Mouse (Mus musculus) kidney, postnatal 25 days (tissue): ENCODE data around the gene Egflam.

Experiments
- DNase-seq, 2 experiments: peaks; one replicate each; pipeline ENCODE4 v3.0.0; 2021; ENCODE audit warnings: mixed read lengths in 2 of 2

Egflam gene

DNA sequence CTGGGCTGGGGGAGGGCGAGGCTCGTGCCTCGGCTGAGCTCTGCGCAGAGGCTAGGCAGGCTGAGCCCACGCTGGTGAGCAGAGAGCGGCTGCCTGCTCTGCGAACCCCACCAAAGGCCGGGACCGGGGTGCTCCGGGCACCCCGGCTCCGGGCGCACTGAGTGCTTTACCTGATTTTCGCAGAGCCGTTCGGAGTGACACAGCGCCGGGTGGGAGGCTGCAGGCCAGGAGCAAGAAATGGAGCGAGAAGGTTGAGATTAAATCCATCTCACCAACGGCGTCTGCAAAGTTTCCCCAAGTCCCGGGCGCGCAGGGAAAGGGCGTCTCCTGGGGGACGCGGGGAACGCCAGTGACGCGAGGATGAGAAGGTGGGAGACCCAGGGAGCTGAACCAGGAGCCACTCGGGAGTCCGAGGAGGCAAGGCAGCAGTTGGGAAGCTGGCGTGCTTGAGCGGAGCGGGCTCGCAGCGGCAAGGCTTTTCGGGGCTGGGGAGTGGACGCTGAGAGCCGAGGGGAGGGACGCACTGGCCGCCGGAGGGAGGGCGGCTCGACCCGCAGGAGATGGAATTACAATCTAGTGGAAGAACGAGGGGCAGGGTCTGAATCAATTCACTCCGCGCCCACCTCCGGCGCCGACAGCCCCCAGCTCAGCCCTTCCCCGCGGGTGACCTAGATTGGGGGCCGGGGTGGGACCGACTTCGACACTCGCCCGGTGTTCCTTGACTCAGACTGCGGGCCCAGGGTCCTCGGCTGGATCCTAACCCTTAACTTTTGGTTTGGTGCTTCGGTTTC lies at the start of gene Egflam:
Gene Egflam (minus strand): TSS at position 578 of the 791 bp plus-strand sequence.
- DNase-seq = peak; percentile 17 to 43

DNA sequence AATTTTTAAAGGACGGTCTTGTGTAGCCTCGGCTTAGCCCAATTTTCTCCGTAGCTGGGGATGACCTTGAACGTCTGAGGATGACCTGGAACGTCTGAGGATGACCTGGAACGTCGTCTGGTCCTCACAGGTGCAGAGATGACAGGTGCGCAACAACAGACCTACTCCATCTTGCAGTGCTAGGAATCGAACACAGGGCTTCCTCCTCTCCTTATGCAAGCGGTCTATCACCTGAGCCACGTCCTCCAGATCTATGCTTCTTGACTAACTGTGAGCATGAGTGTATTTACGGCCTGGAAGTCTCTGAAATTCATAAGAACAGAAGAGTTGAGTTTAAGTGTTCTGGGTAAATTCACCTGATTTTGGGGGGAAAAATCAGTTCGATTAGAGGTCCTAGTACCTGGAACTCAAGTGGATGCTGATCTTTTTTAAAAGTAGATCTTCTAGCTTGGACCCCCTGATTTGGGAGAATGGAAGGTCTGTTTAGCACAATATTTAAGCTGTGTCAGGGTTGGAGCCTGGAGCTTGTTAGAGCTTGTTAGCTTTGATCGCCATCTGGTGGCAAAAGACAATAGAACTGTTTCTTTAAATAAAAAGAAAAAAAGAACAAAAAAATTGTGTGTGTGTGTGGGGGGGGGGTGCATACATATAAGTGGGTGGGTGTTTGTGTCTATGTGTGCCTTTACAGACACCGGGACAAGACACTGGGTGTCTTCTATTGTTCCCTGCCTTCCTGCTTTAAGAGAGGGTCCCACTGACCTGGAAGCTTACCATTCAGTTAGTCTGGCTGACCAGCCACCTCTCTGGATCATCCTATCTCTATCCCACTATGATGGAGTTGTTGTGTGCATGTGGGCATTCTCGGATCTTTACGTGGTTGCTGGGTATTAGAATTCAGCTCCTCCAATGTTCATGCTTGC lies 45.5 kb upstream of the Egflam start:
- peak in 1 of 2 experiments; percentile 38 for DNase-seq

DNA sequence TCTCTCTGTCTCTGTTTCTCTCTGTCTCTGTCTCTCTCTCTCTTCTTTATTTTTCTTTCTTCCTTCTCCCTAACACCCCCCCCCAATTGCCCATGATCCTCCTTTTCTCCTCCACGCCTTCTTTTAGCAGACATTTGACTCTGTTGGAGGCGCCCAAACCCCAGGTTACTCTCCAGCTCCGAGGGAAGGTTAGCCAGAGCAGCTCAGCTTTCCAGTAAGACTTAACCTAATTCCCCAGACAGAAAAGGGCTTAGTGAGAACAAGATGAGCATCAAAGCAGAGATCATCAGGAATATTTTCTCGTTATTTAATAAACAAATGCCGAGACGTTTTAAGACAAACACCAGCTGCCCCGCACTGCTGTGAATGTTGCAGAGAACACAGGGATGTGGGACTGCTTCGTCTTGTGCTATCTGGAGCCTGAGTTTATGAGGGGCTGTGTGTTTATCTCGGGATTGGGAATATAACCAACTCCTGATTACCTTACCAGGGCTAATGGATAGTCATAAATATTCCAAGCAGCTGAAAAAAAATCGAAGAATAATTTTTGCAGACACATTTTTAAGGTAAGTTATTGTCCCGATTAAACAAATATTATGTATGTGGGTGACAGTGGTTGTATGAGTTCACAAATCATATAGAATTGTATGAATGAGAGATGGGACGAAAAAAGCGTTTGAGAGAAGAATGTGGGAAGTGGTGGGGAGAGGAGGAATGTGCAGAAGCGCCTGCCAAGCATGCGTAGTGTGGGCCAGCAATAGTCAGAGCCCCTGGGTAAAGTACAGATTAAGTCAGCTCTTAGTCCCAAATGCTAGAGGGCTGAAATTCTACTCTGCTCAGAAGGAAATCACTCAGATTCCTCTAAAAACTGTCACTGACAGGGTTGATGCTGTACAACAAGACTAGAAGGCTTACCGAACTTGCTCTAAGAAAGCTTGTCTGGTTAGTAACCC lies 44.2 kb upstream of the Egflam start:
- DNase-seq = peak in 1 of 2 experiments; percentile 9

DNA sequence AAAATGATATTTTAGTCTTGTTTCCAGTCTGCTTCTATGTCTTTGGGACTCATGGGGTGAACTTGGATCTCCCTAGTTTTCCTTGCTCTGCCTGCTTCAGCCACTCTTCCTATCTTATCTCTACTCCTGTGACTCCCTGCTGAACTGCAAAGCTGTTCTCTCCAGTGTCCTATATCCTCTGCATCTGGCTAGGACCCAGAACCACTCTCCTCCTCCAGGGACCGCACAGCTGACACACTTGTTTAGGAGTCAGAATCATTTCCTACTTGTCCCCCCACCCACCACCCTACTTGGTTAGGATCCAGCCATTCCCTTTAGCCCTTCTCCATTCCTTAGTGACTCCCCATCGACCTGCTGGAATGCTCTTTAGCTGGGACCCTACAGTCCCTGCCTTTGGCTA lies 26.1 kb upstream of the Egflam start:
- DNase-seq = no peak

DNA sequence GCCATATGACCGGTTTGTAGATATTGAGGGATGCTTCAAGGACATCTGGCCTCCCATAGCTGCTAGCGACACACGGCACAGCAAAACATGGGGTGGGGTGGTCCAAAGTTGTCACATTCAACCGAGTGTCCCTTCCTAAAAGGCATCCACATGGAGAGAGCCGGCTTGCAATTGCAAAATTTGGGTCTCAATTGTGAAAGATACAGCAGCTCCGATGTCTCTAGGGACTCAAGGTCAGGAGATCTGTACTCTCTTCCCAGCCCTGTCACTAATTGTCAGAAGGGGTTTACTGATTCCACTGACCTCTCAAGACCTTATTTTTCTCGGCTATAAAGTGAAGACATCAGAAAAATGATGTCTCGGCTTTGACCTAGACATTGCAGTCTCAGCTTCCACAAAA lies 6.3 kb upstream of the Egflam start:
- peak in 1 of 2 experiments; percentile 9 for DNase-seq

DNA sequence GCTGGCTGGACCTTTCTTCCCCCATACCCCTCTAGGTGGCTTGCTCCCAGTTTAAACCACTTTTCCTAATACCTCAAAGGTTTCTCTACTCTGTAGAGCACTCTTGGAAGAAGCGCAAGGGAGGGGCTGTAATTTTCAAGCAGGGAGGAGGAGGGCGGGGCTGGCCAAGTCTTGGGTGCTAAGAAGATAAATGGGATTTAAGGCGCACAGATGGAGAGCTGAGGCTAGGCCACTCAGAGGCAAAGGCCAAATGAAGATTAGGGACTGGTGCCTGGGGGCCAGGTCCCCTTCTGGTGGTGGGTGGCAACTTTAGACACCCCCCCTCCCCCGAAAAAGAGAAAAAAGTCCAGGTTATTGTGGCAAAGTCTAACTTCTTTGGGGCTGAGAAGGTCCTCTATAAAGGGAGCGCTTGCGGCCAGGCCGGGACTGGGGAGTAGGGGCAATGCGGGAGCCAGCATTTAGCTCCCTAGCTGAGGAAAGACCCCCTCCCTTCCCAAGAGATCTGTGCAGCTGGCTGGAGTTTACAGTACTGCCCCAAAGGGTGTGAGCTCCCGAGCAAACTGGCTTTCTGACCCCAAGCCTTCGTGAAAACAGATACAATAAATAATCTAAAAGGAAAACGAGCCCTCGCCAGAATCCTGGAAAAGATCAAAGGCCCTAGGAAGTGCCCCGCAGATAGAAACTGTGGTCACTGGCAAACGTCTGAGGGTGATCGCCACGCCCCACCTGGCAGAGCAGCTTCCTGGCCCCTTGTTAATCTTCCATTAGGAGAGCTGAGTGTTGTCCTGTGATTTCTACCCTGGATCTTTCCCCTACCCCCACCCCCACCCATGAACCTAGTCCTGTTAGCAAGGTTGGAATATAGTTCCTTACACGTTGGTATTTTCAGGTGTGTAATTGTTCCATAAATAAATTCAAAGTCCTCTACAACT lies 680 bp upstream of the Egflam start:
- peak in 1 of 2 experiments; percentile 32 for DNase-seq

DNA sequence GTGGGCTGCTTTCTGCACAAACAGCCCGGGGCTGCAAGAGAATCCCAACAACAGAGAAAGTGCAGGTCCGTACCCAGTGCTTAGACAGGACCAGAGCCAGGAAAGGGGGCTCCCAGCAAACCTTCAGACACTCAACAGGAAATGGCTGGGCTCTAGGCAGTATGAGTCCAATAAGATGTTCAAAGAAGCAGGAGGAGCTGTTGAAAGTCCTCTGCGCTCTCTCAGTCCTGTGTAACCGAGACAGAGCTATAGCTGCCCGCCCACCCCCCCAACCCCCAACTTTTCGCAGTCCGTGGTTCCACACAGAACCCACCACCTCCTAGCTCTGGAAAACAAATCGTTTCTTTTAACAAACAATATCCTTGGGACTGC lies 763 bp downstream of the Egflam start:
- DNase-seq = peak in 1 of 2 experiments; percentile 6

DNA sequence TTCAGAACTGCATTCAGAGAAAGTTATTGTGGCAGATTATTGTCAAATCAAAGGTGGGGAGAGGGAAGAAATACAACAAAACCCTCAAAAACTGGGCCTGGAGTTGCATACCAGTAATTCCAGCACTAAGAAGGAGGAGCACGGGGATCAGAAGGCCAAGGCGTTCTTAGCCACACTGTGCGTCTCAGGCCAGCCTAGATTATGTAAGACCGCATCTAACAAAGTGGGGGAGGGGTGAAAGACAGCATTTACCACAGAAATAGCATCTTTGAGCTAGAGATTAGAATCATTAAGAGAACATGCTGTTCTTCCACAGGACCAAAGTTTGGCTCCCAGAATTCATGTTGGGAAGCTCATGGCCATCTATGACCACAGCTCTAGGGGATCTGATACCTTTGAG lies 14.8 kb downstream of the Egflam start:
- DNase-seq = no peak

DNA sequence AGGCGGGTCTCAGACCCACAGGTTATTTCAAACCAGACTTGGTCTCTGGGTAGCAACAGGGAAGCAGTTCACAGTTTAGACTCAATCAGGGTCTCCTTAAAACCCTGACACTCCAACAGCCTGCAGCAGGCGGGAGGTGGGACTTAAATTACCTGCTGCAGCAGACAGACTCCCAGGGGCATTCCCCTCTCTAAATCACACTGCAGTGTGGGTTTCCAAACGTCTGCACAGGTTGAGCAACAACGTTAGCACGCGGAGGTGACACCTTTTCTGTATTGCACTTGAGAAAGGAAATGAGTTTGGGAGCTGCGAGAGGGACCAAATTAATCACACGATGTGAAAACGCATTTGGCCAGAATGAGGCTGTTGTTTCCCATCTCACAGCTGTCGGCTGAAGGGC lies 15.7 kb downstream of the Egflam start:
- no peak for DNase-seq

DNA sequence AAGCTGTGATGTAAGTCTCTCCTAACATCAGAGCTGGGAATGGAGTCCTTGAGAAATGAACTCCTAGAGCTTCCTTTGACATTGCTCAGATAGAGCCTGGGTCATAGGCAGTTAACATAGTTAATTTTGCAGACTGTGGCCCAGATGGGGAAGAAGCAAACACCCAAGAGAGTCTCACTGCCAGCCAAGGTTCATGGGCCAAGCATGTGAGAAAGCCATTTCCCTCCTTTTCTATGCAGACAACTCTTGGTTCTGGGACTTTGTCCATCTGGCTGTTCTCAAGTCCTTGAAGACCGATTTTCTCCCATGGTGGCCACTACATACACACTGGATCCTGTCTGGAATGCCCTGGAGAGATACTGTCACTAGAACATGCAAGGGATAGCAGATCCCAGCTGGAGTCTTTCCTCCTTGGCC lies 45.6 kb downstream of the Egflam start:
- DNase-seq = peak; percentile 49 to 61

DNA sequence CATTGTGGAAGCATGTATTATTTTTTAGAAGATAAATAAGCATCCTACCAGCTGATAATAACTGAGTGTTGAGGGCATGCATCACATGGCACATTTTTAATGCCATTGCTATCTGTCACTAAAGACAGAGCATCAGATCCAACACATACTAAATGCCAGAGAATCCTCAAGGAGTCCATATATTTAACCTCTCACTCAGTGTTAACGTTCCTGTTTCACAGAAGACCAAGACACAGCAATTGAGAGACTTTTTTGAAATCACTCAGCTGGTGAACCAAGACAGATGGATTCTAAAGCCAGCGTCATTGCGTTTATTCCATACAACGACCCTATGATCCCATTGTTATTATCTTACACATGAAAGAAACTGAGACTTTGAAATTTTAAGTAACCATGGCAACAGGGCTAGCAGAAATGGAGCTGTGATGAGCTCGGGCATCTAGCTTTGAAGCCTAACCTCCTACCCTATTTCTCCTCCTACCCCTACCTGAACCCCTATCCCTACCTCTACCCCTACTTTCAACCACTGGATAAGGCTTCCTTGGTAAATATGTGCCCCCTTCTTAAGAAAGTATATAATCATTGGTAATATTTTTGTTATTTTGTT lies 57.4 kb downstream of the Egflam start:
- DNase-seq = no peak

DNA sequence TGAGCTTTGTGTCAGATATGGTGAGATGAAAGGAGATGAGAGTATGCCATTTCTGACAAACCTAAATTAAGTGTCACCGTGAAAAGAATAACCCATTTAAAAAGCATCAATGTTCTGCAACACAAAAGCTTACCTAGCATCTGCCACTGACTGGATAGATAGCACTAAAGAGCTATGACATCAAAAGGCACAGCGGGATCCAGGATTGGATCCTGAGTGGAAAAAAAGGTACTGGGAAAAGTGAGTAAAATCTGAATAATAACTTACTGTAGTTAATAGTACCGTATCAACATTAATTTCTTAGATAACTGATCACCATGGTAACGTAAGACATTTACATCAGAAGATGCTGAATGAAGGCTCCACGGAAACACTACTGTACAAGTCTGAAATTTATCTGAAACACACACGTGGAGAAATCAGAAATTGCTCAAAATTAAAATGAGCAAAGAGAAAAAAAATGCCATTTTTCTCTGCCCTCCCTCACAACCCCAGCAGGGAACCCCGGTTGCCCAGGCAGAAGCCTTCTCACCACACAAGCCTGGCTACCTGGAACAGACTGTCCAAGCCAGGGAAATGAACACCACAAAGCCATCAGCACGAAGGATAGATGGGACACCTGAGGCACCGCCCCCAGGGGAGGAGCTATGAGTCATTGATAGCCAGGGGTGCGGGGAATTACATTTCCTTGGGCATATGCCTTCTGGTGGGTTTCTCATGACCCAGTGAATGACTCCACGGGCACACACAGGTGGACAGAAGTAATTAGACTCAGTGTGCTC lies 63.5 kb downstream of the Egflam start:
- DNase-seq = no peak

DNA sequence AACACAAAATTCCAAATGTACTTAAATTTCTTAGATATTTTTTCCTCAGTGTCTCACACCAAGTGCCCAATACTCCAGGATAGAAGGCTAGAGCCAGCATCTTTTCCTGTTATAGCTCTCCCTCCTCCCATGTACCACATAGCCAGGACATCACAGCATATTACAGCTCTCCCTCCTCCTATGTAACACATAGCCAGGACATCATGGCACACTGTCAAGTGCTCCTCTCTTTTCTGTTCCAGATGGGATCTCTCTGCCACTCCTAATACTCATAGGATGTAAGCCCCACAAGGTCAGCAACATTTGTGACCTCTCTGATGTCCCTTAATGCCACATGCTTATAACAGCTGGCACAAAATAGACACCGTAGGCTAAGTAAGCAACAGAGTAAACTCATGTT lies 65.3 kb downstream of the Egflam start:
- no peak for DNase-seq

DNA sequence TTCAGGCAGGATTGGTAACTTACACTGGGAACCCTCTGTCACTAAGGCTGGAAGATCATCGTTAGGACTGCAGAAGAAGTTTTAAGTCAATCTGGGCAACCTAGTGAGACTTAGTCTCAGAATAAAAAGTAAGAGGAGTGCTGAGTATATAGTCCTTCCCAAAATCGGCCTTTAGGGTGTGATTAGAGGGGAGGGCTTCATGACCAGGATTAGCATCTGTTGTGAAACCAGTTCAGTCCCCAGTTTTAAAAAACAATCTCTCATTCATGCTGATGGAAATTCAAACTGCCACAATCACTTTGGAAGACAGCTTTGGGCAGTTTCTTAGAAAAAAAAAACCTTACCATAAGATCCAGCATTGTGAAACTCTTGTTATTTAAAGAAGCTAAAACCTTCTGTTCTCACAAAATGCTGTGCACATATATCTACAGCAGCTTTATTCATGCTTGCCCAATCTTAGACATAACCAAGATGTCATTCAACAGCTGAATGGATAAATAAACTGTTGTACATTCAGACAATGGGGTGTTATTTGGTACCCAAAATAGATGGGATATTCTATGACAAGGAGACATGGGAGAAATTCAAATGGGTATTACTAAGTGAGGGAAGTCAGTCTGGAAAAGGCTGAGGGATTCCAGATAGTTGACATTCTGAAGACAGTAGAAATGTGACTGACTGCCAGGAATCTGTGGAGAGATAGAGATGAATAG lies 75.4 kb downstream of the Egflam start:
- no peak for DNase-seq

DNA sequence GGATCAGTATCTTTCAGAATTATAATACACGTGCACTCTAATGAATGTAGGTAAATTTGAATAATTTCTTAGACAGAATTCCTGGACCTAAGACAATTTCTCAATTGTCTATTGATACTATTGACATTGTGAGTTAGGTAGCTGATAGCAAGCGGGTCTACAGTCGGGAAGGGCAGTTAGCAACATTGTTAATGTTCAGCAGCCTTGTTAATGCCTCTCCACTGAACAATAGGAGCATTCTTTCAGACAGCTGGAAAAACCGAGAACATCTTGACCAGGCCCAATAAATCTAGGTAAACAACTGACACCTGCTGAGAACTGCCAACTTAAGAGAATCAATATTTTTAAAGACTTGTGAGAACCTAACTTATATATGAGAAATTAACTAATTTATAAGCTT lies 77.3 kb downstream of the Egflam start:
- no peak for DNase-seq

DNA sequence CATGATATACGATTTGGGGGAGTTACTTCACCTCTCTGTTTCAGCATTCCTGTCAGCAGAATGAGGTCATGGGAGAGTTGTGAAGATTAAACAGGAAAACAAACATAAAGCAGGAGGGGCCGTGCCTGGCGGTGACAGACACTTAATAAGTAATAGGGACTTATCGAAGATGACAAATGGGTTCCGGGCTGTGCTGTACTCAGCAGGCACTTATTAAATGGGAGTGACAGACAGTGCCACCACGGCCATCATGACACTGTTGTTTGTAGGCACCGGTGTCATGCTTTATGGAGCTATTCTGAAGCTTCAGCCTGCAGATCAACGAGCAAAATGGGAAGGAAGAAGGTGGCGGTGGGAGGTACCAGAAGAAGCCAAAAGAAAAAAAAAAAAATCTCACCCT lies 82.7 kb downstream of the Egflam start:
- DNase-seq = no peak

DNA sequence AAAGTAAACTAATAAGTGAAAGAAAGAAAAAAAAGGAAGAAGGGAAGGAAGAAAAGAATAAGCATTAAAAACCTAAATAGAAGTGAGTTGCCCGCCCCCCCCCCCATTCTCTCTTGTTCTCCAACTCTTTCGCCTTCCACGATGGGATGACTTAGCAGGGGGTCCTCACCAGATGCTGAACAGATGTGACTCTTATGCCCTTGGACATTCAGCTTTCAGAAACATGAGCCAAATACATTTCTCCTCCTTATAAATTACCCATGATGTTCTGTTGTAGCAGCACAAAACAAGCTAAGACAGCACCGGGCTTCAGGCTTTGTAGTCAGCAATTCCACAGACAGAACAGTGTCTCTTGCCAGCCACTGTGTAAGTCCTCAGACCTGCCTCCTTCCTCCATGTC lies 89.5 kb downstream of the Egflam start:
- DNase-seq = no peak

DNA sequence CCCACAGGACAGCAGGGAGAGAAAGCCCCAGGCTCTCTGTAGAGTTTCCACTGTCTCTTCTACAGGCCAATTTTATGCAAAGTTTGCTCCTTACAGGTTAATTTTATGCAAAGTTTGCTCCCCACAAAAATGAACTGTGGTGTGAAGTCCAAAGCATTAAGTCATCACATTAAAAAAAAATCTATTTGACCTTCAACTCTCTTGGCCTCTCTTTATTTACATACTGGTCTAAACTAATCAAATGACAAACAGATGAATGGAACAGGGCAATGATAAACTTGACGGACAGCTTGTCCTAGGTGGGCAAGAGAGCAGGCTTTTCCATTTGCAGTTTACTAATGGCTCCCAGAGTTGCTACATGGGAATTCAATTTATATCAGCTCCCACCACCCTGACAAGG lies 98.3 kb downstream of the Egflam start:
- no peak for DNase-seq

DNA sequence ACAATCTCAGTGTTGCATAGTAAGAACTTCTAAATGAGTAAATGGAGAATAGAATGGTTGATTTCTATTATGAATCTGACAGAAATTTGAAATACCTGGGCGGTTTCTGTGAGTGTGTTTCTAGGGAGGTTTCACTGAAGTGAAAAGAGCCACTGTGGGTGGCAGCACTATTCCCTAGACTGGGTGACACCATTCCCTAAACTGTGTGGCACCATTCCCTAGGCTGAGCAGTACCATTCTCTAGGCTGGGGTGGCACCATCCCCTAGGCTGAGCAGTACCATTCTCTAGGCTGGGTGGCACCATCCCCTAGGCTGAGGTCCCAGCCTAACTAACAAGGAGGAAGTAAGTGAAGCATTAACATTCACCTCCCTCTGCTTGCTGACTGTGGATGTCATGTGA lies 103.0 kb downstream of the Egflam start:
- no peak for DNase-seq

DNA sequence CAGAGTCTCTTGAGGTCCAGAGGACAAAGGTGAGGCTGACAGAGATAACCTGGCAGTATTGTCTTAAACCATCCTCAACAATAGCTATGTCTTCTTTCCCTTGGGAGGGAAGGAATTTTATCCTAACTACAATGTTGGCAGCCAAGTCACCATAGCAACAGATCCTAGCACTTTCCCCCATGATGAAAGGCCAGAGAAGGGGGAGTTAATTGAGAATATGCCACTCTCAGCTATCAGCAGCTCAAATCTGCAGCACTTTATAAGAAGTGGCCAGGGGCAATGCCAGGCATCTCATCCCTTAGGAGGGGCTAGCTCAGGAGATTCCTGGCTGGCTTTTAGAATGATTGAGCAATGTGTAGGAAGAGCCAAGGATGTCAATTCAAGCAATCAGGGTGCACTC lies 105.3 kb downstream of the Egflam start:
- no peak for DNase-seq
